Mouse (Mus musculus) spleen, adult 12 weeks (tissue): ENCODE data around the gene Zfp583.

ENCODE experiments used
- DNase-seq: peaks from one replicate; pipeline ENCODE4 v3.0.0; 2022; ENCODE audit warnings: low spot score

Gene Zfp583

DNA sequence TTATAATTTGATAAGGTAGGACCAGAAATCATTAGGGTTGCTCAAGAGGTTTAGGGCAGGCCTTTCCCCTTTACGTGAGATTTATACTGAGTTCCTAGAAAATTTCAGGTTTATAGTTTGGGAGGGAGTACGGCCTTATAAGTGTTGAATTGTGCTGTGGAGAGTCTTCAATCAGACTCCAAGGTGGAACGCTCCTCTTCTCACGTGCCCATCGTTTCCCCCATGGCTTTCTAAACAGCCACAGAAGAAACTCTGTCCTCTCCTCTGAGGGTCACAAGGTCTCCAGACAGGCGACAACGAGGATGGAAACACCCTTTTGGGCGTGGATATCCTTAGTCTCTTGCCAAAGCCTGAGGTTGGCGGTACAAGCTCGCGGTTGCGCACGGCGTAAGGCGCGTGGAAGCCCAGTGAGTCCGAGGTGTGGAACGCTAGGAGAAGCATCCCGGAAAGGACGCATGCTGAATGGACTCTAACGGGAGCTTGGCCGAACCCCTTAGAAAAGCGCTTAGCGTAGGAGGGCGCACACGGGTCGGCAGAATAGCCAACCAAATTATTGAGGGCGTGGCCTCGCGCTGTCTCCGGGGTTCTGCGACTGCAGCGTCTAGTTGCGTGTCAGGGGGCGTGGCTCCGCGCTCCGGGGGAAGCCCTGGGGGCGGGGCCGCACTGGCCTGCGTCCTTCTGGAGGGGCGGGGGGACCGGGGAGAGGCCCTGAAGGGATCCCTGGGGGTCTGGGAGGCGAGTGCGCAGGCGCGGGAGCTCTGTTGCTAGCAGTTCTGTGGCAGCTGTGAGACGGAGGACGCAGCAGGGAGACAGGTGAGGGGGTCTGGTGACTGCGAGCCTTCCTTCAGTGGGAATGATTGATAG is 45.0 kb downstream of the Zfp583 start, which contains the start of gene Zfp667:
Gene Zfp667 (plus strand): TSS at position 738 of the 864 bp plus-strand sequence.
- DNase-seq, result peak; percentile 90

DNA sequence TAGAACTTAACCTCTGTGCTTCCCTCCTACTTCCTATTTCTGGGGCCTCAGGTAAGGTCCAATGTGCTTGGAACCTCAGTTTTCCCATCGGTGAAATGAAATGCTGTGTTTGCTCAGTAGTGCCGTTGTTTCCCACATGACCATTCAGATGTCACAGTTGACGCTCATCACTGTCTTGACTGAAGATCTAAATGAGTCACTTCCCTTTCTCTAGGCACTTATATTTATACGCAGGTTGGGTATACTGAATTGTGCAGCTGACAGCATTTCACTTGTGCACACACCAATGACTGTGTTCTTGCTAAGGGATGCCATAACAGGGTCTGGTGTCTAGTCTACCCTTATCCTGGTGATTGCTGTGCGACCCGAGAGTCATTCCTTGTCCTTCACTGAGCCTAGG is 45.7 kb downstream of the Zfp583 start:
- DNase-seq, result no peak

DNA sequence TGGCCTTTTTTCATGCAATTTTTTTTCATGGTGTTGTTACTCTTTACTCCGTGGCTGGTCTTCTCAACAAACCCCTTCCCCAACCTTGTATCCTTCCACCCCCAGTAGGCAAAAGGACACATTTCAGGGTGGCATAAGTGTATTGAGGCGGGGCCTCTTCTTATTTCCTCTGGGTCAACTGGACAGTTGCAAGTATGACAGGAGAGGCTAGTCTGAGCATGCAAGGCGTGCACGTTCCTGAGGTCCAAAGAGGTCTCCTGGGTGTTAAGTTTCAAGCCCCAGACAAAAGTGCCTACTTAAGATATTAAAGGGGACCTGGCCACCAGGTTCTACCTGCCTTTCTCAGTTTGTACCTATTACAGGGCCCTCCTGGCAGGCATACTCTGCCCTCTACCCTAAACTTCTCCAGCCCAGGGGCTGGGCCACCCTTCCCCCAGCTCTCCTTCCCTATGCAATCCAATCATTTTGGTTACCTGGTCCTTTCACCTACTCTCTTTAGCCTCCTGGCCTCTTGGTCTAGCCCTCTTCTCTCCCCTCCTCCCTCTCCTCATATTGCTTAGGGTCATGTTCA is 46.6 kb downstream of the Zfp583 start:
- no peak for DNase-seq

DNA sequence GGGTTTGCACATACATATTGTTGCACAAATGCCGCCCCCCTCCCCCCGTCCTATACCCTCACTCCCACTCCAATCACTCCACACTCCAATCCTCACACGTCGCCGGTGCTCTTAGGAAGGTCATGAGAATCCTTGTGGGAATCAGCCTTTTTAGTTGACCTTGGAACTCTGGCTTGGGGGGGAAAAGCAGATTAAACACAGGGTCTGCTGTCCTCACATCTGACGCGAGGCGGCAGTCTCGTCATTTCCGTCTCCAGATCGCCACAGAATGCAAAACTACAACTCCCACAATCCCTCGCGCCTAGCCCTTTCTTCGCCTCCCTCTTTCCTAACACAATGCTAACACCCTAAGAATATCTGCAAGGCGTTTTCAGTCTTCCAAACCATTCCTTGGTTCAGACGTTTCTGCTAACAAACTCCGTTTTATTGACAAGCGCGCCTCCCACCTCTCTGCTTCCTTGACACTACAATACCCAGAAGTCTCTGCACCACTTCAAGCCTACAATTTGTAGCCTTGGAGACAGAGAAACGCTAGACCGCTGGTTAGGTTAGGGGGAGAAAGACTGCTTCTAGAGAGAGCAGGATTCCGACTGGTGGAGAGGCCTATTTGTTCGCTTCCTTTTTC is 47.5 kb downstream of the Zfp583 start:
- peak; percentile 75 for DNase-seq

DNA sequence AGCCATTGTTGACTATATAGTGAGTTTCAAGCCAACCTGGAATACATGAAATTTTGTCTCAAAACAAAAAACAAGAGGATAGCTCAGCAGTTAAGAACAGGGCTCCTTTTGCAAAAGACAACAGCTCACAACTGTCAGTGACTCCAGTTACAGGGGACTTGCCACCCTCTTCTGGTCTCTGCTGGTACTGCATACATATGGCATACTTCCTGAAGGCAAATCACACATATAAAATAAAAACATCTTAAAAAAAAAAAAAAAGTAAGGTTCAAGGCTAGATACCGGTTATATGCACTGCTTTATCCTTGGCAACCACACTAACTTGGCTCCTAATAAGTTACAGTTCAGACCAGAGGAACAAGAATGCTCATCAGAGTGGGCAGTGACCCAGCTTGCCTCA is 48.3 kb downstream of the Zfp583 start:
- peak; percentile 70 for DNase-seq

DNA sequence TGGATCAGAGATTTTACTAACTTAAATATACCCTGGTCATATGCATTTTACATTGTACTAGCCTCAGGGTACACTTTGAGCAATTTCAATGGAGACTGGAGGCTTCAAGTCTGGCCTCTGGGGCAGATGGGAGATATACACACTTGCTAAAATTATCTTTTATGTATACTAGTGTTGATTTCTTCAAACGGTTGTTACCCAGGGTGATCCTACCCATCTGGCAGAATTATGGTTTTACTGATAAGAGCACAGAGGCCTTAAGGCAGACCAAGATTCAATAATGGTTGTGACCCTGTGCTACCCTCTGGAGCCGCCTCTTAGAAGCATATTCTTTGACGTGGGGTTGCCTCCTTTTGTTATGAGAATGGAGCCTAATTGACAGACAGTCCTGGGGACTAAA is 53.2 kb downstream of the Zfp583 start:
- DNase-seq, result no peak

DNA sequence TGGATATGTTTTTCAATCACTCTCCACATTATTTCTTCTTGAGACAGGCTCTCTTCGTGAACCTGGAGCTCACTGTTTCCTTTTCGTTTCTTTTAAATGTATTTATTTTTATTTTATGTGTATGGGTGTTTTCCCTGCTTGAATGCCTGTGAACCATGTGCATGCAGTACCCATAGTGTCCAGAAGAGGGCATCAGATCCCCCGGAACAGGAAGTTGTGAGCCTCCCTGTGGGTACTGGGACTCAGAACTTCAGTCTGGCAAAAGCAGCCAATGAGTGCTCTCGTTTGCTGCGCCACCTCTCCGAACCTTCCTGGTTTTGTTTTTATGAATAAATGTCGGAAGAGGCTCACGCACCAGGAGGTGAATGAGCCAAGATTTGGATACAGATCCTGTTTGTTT is 65.4 kb downstream of the Zfp583 start:
- peak; percentile 44 for DNase-seq
